Mouse (Mus musculus) intestine, embryonic 14.5 days (tissue): ENCODE data around the gene Aifm3. TPM values are rescaled to one million over a fixed set of nuclear protein-coding genes. Genes with fewer than 3 reads are reported as not detected.

Source experiments
- ATAC-seq: fragments of 200-750 bp; cut with Nextera tagmentation; replicated peaks from 2 replicates; pipeline ENCODE4 v1.8.0; 2017; ENCODE audit warnings: low read depth, moderate number of reproducible peaks, moderate TSS enrichment, moderate library complexity; ENCODE audit not compliant: low FRiP score, low TSS enrichment
- DNase-seq: peaks from one replicate; pipeline ENCODE4 v3.0.0-alpha.2; 2018; ENCODE audit warnings: low spot score
- H3K27ac ChIP-seq: fragments of 300-500 bp; sonication (generic); 2 replicates; pipeline ENCODE4 v1.5.1; 2014; ENCODE audit warnings: low read depth, mild to moderate bottlenecking, control low read depth
- H3K27me3 ChIP-seq: fragments of 300-500 bp; sonication (generic); replicated peaks from 2 replicates; pipeline ENCODE4 v1.6.1; 2014; ENCODE audit warnings: low read length, control low read depth; ENCODE audit not compliant: control insufficient read depth, insufficient read depth
- H3K36me3 ChIP-seq: fragments of 300-500 bp; sonication (generic); 2 replicates; pipeline ENCODE4 v1.6.1; 2014; ENCODE audit warnings: low read length, control low read depth; ENCODE audit not compliant: control insufficient read depth, insufficient read depth
- H3K4me1 ChIP-seq: fragments of 300-500 bp; sonication (generic); replicated peaks from 2 replicates; pipeline ENCODE4 v1.6.1; 2014; ENCODE audit warnings: low read length, control low read depth, mixed read lengths; ENCODE audit not compliant: control insufficient read depth, insufficient read depth
- H3K4me2 ChIP-seq: fragments of 300-500 bp; sonication (generic); 2 replicates; pipeline ENCODE4 v1.6.1; 2014; ENCODE audit warnings: low read length
- H3K4me3 ChIP-seq: fragments of 300-500 bp; sonication (generic); 2 replicates; pipeline ENCODE4 v1.5.1; 2014; ENCODE audit warnings: low read depth, low read length, control low read depth, mixed read lengths
- H3K9ac ChIP-seq: fragments of 300-500 bp; sonication (generic); 2 replicates; pipeline ENCODE4 v1.6.1; 2014; ENCODE audit warnings: mild to moderate bottlenecking, low read length
- H3K9me3 ChIP-seq: fragments of 300-500 bp; sonication (generic); 2 replicates; pipeline ENCODE4 v1.6.1; 2016; ENCODE audit warnings: low read length, control low read depth; ENCODE audit not compliant: control insufficient read depth
- WGBS: fragments of 180-500 bp; shearing (Covaris S2); extraction: QIAGEN DNeasy Blood & Tissue Kit; methylation state at CpG from one replicate; pipeline ENCODE4 v1.1.7; 2014; 5-methylcytosine and 5-hydroxymethylcytosine counted together
- polyA plus RNA-seq: library from polyadenylated mRNA; unstranded; fragments of >200 nt; fragmentation: Nextera tagmentation; extraction: Ambion mirVana; gene quantifications from 2 replicates; pipeline ENCODE4 v1.2.1, GENCODE M21; 2014

The Aifm3 gene
- polyA plus RNA-seq, 1 experiment from 2014 or later, result 3.2 TPM

DNA sequence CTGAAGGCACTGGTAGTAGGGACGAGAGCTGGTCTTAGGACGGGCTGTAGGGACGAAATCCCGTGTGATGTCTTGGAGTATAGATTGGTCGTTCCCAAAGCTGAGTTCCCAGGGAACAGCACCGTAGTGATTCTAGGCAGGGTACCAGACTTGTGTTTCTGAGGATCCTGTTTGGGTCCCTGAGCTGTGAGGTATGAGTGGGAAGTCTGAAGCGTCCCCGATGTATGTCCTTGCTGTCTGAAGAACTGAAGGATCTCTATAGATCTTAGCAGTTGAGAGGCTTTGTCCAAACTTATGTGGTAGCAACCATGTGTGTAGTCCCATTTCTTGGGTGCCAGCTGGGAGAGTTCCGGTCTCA, 19.8 kb downstream of the Aifm3 start:
- ATAC-seq (no peak; the same call in 1 of the 2 replicates), DNase-seq (no peak)
- Histone ChIP-seq H3K4me3 (peak overlapping the region; percentile 69), H3K36me3 (peaks cover 31% of the 10 kb centered on the region), H3K27ac (peak overlapping the region; percentile 91), H3K9me3 (no peaks in the 10 kb centered on the region), H3K27me3 (no peaks in the 10 kb centered on the region), H3K9ac (peak overlapping the region; percentile 68), H3K4me2 (peak overlapping the region; percentile 88), H3K4me1 (peaks cover 12% of the 10 kb centered on the region)
- 8% methylated on average over 9 of the region's 9 CpGs for WGBS

DNA sequence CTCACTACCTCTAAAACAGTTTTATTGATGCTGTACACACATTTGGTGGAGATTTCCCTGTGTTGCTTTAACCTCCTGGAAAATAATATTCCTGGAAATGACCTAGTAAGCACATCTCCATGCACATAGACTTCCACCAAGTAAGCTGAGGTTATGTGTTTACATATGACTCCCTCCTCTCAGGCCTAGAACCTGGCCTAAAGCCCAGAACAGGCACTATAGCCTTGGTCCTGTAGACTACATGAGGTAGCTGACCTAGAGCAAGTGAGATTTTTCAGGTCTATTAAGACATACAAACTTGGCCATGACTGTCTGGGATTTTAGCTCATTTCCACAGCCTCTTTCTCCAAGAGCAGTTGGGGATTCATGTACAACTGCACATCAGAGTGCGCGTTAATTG, 20.7 kb downstream of the Aifm3 start:
- WGBS, result 96% methylated on average over 2 of the region's 2 CpGs

GRCm38 (mm10) chr16:17510686-17511085, 21.3 kb downstream of the Aifm3 start:
- Histone ChIP-seq H3K9ac (no peak overlapping the region), H3K4me1 (peaks cover 12% of the 10 kb centered on the region), H3K4me2 (no peak overlapping the region), H3K27me3 (no peaks in the 10 kb centered on the region), H3K4me3 (no peak overlapping the region), H3K9me3 (no peaks in the 10 kb centered on the region), H3K36me3 (peaks cover 35% of the 10 kb centered on the region), H3K27ac (no peak overlapping the region)
- DNase-seq (no peak), ATAC-seq (no peak)
- 79% methylated on average over 2 of the region's 2 CpGs for WGBS

More for the DNA sequence above, 20.7 kb downstream of the Aifm3 start:
- peak overlapping the region; percentile 88 for H3K4me2 ChIP-seq
- DNase-seq (no peak), ATAC-seq (no peak)
- no peak overlapping the region for H3K27ac ChIP-seq
- H3K9ac ChIP-seq, result no peak overlapping the region
- H3K27me3 ChIP-seq, result no peaks in the 10 kb centered on the region
- H3K4me1 ChIP-seq, result peaks cover 12% of the 10 kb centered on the region
- no peaks in the 10 kb centered on the region for H3K9me3 ChIP-seq
- peaks cover 31% of the 10 kb centered on the region for H3K36me3 ChIP-seq
- no peak overlapping the region for H3K4me3 ChIP-seq

DNA sequence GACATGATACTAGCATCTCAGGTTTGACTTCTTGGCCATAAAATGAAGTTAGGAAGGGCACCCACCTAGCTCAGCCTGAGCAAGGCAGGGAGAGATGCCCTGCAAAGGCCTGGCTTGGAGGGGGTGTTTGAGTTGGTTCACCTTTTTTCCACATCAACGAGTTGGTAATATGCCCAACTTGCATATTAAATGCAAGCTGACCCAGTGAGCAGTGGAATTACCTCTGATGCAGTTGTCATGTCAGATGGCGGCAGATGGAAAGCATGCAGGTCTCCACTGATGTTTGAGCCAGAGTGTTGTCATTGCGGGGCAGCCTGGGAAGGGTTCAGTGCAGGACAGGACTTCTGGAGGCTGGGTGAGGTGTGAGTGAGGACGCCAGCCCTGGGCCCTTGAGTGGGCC, 22.0 kb downstream of the Aifm3 start:
- WGBS, result 92% methylated on average over 4 of the region's 4 CpGs
- H3K4me1 ChIP-seq, result peaks cover 12% of the 10 kb centered on the region
- ATAC-seq, result no peak

GRCm38 (mm10) chr16:17518910-17519309, 29.5 kb downstream of the Aifm3 start:
- 77% methylated on average over 2 of the region's 2 CpGs for WGBS
- H3K9me3 ChIP-seq, result no peaks in the 10 kb centered on the region
- no peak for ATAC-seq
- H3K27me3 ChIP-seq, result no peaks in the 10 kb centered on the region
- H3K36me3 ChIP-seq, result peaks cover 84% of the 10 kb centered on the region
- no peak overlapping the region for H3K9ac ChIP-seq
- no peak overlapping the region for H3K4me2 ChIP-seq
- no peaks in the 10 kb centered on the region for H3K4me1 ChIP-seq
- no peak overlapping the region for H3K27ac ChIP-seq
- DNase-seq, result no peak
- H3K4me3 ChIP-seq, result no peak overlapping the region

More for the DNA sequence above, 22.0 kb downstream of the Aifm3 start:
- Histone ChIP-seq H3K27me3 (no peaks in the 10 kb centered on the region), H3K9ac (no peak overlapping the region), H3K4me2 (no peak overlapping the region), H3K36me3 (peaks cover 42% of the 10 kb centered on the region), H3K27ac (no peak overlapping the region), H3K9me3 (no peaks in the 10 kb centered on the region), H3K4me3 (no peak overlapping the region)
- no peak for DNase-seq

DNA sequence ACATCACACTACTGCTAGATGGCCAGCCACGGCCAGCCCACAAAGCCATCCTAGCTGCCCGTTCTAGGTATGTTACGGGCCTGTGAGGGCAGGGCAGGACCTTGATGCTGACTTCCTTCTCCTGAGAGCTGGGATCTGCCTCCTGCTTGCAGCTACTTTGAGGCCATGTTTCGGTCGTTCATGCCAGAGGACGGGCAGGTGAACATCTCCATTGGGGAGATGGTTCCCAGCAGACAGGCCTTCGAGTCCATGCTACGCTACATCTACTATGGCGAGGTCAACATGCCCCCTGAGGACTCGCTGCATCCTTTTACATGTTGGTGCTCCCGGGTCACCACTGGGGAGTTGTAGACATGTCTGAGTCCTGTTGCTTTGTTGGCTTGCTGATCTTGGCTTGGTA, 34.7 kb downstream of the Aifm3 start:
- Histone ChIP-seq H3K4me3 (no peak overlapping the region), H3K4me1 (no peaks in the 10 kb centered on the region), H3K9me3 (no peaks in the 10 kb centered on the region), H3K27ac (no peak overlapping the region), H3K9ac (no peak overlapping the region), H3K4me2 (no peak overlapping the region), H3K27me3 (no peaks in the 10 kb centered on the region), H3K36me3 (peaks cover 98% of the 10 kb centered on the region)
- 92% methylated on average over 11 of the region's 11 CpGs for WGBS
- DNase-seq (no peak), ATAC-seq (no peak)

- ATAC-seq, result no peak
- Histone ChIP-seq H3K4me2 (no peak overlapping the region), H3K9me3 (no peaks in the 10 kb centered on the region), H3K4me3 (no peak overlapping the region), H3K9ac (no peak overlapping the region), H3K36me3 (peaks cover 86% of the 10 kb centered on the region), H3K4me1 (peaks cover 8% of the 10 kb centered on the region; the same call in 1 of the 2 replicates), H3K27ac (no peak overlapping the region), H3K27me3 (no peaks in the 10 kb centered on the region)
- DNase-seq, result no peak
- WGBS, result 87% methylated on average over 3 of the region's 3 CpGs
Observed at GRCm38 (mm10) chr16:17525524-17525923, 36.1 kb downstream of the Aifm3 start.

DNA sequence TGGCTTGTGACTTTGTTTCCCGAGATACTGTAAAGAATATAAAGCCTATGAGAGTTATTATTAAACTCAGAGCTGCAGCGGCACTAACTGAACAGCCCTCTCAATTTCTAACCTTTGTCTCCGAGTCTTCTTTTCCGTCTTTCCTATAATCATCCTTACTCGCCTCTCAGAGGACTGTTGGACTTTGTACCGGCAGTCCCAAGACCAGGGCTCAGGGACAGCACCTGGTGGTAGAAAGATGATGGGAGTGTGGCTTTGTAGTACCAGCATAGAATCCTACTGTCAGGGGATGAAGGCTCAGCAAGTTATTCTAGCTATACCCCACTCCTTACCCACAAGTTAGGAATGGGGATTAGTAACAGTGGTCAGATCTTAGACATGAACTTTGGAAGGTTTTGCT, 36.8 kb downstream of the Aifm3 start:
- no peak for ATAC-seq
- Histone ChIP-seq H3K27ac (no peak overlapping the region), H3K4me3 (no peak overlapping the region), H3K9me3 (no peaks in the 10 kb centered on the region), H3K36me3 (peaks cover 79% of the 10 kb centered on the region), H3K4me2 (no peak overlapping the region), H3K4me1 (peaks cover 8% of the 10 kb centered on the region; the same call in 1 of the 2 replicates), H3K27me3 (no peaks in the 10 kb centered on the region), H3K9ac (no peak overlapping the region)
- no peak for DNase-seq
- WGBS, result 82% methylated on average over 6 of the region's 6 CpGs

- Histone ChIP-seq H3K36me3 (peaks cover 66% of the 10 kb centered on the region), H3K4me1 (peaks cover 15% of the 10 kb centered on the region), H3K4me3 (no peak overlapping the region), H3K9me3 (no peaks in the 10 kb centered on the region), H3K9ac (no peak overlapping the region), H3K4me2 (no peak overlapping the region), H3K27ac (no peak overlapping the region), H3K27me3 (no peaks in the 10 kb centered on the region)
- ATAC-seq (no peak), DNase-seq (no peak)
Observed at GRCm38 (mm10) chr16:17527606-17528005, 38.2 kb downstream of the Aifm3 start.
